Mouse (Mus musculus) frontal cortex, postnatal 25 days (tissue): ENCODE data around the gene Erv3.

Experiments used
- DNase-seq, 2 experiments: peaks; one replicate each; pipeline ENCODE4 v3.0.0; 2022; ENCODE audit warnings: low spot score in 2 of 2

Gene Erv3

DNA sequence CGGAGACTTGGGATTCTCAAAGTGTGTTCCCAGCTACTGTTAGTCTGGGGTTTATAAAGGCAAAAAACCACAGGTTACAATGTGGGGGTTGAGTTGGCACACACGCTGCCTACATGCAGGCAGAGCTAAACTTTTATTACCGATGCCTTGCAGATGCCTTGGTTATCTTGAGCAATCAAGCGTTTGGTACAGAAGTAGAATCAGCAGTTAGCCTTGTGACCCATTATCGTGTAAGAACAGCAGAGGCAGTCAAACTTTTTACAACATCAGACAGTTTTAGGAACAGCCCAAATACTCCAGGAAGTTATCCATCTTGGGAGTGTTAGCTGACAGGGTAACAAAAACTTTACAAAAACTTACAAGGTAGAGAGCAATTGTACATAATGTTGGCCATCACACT lies at the start of gene Erv3:
Gene Erv3 (minus strand): TSS at position 27 of the 400 bp plus-strand sequence.
- no peak for DNase-seq

GRCm38 (mm10) chr2:131908906-131909305 lies 49.4 kb upstream of the Erv3 start:
- no peak for DNase-seq

DNA sequence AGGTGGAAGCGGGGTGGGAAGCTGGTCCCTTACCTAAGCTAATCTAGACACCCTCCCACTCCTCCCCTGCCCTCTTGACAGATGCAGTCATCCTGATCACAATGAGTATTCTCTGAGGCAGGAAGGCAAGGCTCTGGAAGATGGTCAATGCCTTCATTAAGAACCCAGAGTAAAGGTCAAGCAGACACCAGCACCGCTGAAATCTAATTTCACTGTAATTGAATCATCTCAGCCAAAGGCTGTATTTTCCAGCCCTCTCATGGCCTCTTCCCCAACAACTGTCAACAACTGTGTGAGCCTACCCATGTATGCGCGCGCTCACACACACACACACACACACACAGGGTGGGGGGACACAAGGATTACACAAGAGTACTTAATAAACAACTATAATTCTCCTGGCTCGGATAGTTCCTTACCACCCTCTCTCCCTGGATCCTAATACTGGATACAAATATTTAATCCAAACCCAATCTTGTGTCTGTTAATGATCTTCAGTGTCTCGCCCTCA lies 48.9 kb upstream of the Erv3 start:
- no peak for DNase-seq

- DNase-seq, result no peak
Measured at GRCm38 (mm10) chr2:131907311-131907710, 47.8 kb upstream of the Erv3 start.

DNA sequence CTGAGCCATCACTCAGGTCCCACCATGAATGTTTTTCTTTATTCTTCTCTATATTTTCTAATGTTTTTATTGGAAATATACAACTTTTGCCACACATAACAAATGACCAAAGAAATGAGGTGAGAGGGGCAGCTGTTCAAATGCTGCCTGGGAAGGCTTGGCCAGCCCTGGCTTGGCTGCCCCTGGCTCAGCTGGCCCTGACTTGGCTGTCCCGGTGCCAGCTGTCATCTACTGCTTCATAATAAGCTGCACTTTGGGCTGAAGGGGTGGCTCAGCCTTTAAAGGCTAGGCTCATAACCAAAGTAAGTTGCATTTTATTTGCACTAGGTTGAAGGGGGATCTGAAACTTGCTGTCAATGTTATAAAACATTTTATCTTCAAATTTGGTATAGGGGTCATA lies 47.3 kb upstream of the Erv3 start:
- DNase-seq, result no peak

DNA sequence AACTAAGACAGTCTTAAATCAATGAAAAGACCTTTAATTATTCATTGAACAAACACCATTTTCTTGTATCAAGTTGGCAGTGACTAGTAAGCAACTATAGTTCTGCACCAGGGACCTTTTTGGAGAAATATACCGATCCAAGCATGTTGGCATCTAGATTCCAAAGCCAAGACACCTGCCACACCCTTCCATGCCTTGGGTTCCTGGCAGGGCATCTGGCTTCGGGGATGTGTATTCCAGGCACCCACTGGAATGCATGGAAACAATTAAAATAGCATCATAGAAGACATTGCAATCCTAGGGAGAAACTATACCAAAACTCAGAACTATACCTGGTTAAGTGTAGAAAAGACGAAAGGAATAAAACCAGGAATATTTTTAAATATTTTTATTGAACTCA lies 46.7 kb upstream of the Erv3 start:
- DNase-seq, result no peak

- no peak for DNase-seq
Measured at GRCm38 (mm10) chr2:131905776-131906175, 46.2 kb upstream of the Erv3 start.

- no peak for DNase-seq
Measured at GRCm38 (mm10) chr2:131905025-131905424, 45.5 kb upstream of the Erv3 start.

- DNase-seq, result no peak
Measured at GRCm38 (mm10) chr2:131902867-131903266, 43.3 kb upstream of the Erv3 start.

- no peak for DNase-seq
Measured at GRCm38 (mm10) chr2:131902423-131902822, 42.9 kb upstream of the Erv3 start.

DNA sequence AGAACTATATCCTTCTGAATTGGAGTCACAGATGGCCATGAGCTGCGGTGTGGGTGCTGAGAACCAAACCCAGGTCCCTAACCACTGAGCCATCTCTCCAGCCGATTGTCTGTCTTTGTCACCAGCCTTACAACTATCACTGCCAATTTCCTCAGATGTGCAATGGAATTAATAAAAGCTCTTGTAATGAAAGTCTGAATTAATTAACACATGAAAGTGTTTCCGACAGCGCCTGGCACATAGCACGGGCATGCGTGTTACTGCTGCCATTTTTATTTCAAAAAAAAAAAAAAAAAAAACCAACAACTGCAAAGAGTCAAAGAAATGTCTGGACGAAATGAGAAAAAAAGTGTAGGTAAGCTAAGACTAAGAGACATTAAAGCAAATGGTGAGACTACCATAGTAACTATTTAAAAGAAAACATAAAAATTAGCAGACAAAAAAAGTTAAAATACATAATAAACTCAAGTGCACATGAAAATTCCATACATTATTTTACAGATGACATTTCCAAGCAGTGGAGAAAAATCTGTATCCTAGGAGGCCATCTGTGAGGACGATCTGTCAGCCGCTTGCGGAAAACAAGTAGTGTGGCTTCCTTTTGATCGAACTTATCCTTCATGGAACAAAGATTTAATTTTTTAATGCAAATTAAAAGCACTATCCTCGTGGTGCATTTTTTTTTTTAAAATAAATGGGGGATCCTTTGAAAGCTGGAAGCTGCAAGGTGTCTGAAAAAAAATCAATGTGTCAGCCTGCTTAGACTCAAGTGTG lies 38.0 kb upstream of the Erv3 start:
- DNase-seq, result no peak

DNA sequence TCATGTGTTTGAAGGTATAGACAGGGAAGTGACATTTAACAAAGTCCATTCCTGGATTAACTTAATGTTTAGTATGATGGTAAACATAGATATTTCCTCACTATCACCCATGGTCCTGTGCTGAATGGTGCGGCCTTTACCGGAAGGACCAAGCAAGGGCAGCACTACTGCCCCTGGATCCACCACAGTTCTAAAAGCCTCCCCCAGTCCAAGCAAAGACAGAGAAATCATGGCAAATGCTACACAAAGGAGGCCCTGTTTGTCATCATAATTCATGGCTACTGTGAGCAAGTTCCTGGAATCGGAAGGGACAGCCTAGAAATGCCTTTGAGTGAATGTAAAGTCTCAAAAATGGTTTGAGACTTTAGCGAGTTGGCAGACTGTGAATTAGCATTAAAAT lies 36.5 kb upstream of the Erv3 start:
- DNase-seq, result no peak

DNA sequence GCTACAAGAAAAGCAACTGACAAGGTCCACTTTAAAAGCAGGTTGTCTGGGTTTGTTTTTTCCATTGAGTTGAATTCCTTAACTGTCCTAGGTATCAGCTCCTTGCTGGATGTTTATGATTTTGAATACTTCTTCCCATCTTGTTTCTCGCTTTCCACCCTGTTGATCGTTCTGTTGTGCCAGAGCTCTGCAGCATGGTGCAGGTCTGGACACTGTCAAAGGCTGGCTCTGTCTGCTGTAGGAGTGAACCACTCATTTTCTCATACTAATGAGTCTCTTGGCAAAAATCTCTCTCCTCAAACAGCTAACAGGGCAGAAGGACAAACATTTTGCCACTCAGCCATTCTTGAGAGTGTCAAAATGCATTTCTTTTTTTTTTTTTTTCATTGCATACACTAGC lies 35.6 kb upstream of the Erv3 start:
- DNase-seq, result no peak

DNA sequence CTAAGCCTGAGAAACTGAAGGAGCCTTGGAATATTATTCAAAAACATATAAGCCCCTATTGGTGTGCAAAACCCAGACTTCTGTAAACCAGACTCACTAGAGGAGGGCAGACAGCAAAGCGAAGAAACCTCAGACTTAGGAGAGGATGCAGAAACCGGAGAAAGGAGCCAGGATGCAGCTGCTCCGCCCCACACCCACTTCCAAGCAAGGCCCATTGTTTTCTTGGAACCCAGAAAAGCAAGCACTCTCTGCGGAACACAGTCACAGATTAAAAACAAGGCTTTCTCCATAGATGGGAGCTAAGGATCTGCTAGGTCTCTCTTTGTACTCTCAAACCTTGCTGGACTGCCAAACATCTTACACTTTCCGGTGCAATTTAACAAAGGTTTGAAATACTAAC lies 33.0 kb upstream of the Erv3 start:
- DNase-seq, result no peak

DNA sequence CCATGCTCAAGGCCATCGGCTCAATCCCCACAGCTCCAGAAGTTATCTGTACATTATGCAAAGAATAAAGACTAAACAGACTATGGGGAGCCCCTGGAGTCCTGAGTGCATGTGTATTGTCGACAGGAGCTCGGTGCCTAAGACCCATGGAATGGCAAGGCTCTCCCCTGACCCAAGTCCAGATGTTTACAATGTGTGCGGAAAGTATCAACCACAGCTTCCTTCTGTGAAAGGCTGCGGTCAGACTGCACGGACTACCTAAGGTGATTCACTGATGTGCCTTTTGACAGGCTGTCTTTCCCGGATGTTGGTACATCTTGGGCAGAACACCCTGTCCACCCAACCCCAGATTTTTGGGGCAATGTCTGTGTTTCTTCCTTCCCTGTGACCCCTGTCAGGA lies 28.7 kb upstream of the Erv3 start:
- DNase-seq, result no peak

DNA sequence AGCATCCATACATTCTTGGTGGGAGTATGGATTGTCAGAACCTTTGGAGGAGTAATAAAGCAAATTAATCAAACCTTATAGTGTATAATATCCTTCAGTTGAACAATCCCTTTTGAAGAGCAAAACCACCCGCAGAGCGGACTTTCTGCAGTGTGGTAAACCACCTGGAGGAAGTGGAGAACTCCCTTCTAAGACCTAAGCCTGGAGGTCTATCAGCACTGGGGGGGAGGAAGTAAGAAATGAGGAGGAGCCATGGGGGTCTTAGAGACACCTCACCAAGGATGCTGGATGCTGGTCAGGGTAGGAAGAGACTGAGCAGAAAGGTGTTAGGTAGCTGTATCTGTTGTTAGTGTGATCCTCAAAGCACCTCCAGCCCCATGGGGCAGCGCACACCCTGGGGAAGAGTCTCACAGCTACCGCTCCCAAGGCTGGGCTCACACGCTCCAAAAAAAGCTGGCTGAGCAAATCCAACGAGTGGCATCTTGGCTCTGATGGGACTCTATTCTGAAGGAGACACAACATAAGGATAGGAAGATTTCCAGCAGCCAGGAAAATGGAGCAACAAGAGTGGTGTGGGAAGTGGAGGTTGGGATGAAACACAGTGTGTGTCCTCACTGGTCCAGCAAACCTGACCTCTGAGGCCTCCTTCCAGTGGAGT lies 27.1 kb upstream of the Erv3 start:
- no peak for DNase-seq

DNA sequence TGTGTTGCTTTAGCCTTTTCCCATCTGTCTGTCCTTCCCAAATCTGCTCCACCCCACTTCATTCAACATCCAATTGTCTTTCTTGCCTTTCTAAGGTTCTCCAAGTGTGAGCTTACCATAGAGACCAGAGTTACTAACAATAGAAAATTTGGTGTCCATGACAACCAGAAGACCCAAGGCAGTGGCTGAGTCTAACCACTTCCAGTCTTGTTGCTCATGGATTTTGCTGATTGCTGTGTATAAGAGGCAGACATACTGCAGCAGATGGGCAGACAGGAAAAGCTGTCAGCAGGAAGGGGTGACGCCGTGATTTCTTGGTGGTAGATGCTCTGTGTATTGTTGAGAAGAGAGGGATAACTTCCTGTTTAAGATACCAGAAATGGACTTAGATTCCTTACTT lies 23.6 kb upstream of the Erv3 start:
- no peak for DNase-seq

- DNase-seq, result no peak
Measured at GRCm38 (mm10) chr2:131881766-131882165, 22.2 kb upstream of the Erv3 start.

DNA sequence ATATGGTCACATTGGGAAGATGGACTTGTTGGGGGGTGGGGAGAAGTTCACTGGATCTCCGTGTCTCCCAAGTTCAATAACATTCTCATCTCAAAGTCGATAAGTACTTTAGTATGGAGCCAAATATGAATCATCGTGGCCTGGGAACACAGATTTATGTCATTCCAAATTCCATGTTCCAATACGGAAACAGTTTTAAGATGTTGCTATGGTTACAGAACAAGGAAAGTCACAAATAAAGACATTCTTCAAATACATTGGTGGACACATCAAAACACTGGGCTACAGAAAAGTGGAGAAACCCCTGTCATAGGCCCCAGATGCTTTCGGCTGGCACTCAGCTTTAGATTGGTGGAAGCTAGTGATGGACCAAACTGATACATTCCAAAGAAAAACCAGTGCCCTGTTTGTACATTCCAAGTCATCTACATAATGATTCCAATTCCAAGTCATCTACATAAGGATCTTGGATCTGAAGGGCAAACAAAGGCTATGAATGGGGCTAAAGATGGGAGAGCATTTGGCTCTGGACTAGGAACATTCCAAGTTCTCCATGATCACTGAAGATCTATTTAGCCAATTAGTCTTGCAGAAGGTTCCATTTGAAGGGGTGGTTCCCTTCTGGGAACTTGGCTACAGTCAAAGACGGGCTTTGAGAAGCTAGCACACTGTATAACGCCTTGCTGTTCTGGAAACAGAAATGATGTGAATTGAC lies 17.2 kb upstream of the Erv3 start:
- no peak for DNase-seq

- no peak for DNase-seq
Measured at GRCm38 (mm10) chr2:131873376-131873775, 13.8 kb upstream of the Erv3 start.

GRCm38 (mm10) chr2:131868983-131869382 lies 9.4 kb upstream of the Erv3 start:
- no peak for DNase-seq

GRCm38 (mm10) chr2:131866676-131867075 lies 7.1 kb upstream of the Erv3 start:
- no peak for DNase-seq
